Mouse (Mus musculus) small intestine, adult 2 months (tissue): ENCODE data around the gene Mettl7a3.

ENCODE experiments used
- CTCF ChIP-seq: fragments of 200-500 bp; IDR thresholded peaks from 2 replicates; pipeline ENCODE4 v1.5.1; 2012; ENCODE audit warnings: low read depth, mild to moderate bottlenecking, control low read depth, inconsistent platforms, low read length, moderate library complexity, mixed read lengths; ENCODE audit not compliant: insufficient replicate concordance, insufficient read length; ENCODE audit errors: extremely low read depth
- POLR2A ChIP-seq: fragments of 200-500 bp; IDR thresholded peaks from 2 replicates; pipeline ENCODE4 v1.6.1; 2012; ENCODE audit warnings: low read depth, mild to moderate bottlenecking, control low read depth, inconsistent platforms, low read length, moderate library complexity

DNA sequence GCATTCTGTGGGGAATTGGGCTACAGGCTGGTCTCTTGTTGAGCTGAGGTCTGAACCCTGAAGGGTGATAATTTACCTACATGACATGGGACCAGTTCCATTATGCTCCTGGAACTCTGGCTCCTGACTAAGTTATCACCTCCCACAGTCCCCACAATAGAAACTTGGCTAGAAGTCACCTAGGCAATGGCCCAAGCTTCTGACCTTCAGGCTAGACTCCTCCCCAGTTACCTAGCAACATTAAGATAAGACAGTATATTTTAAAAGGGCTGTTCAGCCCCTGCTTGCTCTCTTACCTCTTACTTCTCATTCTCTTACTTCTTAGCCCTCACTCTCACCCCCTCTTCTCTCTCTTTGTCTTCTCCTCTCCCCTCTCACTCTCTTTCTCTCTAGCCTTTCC lies 10.8 kb downstream of the Mettl7a3 start:
- TF ChIP-seq POLR2A, result no peak
- no peak for TF ChIP-seq CTCF
